Mouse (Mus musculus) layer of hippocampus, postnatal 14 days (tissue): ENCODE data around the gene Trir. TPM values are rescaled to one million over a fixed set of nuclear protein-coding genes. Genes with fewer than 3 reads are reported as not detected.

ENCODE experiments used
- DNase-seq, 2 experiments: peaks; one replicate each; pipeline ENCODE4 v3.0.0; 2021 to 2022; ENCODE audit warnings: low spot score in 2 of 2, mixed read lengths in 1 of 2
- total RNA-seq, 2 experiments: library from RNA; stranded (reverse); gene quantifications; 2 replicates each; pipeline ENCODE4 v1.2.3; 2021

Trir gene
- total RNA-seq, 2 experiments from 2014 or later: 136 to 150 TPM

DNA sequence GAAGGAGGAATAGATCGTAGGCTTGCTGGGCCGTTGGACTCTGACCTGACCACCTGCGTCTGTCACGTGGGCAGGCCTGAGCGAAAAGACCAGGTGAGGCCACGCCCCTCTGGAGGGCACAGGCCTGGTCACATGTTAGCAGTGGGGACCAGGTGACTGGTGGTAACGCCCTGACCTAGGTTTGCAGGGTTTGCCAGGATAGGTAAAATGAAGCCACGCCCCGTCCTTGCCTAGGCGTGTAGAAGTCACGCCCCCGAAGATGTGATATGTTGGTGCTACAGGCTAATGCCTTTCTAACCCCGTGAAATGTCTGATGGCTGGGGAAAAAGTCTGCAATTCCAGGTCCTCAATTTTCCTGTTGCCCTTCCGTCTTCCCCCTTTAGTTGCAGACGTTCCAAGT, 35.8 kb upstream of the Trir start:
- DNase-seq: no peak

DNA sequence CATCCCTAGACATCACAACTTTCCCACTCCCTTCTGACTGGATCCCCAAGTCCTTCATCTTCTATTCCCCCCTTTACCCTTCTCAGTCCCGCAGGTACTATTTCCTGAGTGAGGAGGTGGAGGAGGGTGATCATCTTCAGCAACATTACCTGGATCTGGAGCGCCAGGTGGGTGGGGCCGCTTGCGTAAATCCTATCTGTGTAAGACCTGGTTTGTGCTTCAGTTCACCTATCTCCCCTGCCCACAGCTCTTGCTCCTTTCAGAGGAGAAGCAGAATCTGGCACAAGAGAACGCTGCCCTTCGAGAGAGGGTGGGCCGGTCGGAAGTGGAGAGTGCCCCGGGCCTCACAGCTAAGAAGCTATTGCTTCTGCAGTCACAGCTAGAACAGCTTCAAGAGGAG, 32.2 kb upstream of the Trir start:
- no peak for DNase-seq

DNA sequence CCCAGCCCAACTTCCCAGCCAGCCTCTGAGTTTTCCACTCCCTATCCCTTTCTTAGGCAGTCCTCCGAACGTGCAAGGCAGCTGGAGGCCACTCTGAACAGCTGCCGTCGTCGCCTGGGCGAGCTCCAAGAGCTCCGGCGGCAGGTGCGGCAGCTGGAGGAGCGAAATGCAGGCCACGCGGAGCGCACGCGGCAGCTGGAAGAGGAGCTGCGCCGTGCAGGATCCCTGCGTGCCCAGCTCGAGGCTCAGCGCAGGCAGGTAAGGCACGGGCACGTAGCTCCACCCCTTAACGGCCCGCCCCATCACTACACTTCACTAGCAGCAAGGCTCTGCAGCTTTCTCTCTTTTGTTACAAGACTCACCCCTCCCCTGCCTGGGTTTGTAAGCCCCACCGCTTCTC, 30.9 kb upstream of the Trir start:
- DNase-seq: no peak

DNA sequence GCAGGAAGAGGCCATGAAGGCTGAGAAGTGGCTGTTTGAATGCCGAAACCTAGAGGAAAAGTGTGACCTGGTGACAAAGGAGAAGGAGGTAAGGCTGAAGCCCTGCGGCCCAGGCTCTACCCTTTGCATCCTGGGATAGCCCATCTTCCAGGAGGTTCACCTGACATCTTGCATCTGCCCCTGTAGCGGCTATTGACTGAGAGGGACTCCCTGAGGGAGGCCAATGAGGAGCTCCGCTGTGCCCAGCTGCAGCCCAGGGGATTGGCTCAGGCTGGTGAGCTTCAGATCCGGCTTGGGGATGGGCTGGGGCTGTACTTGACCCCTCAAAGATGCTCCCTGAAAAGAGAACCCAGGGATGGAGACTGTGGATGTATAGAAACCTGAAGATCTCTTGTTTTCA, 29.6 kb upstream of the Trir start:
- no peak for DNase-seq

DNA sequence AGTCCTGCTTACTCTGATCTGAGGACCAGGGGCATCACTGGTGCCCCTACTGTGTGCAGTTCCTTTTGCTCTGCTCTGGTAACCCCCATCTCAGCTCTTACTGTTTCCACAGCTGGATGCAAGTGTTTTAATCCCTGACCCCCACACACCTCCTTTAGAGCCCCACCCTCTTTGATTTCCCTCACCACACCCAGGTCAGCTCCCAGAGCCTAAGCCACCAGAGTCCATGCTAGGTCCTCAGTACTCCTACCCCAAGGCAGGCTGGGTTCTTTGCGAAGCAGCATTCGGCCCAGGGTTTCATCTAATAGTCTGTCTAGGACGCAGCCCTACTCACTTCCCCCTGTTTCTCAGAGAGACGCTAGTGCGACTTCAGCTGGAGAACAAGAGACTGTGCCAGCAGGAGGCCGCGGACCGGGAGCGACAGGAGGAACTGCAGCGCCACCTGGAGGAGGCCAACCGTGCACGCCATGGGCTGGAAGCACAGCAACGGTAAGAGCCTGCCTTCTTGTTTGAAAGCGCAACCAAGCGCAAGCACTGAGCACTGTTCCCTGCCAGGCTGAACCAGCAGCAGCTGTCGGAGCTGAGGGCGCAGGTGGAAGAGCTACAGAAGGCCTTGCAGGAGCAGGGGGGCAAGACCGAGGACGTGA, 28.9 kb upstream of the Trir start:
- DNase-seq: peak; percentile 88 to 90

DNA sequence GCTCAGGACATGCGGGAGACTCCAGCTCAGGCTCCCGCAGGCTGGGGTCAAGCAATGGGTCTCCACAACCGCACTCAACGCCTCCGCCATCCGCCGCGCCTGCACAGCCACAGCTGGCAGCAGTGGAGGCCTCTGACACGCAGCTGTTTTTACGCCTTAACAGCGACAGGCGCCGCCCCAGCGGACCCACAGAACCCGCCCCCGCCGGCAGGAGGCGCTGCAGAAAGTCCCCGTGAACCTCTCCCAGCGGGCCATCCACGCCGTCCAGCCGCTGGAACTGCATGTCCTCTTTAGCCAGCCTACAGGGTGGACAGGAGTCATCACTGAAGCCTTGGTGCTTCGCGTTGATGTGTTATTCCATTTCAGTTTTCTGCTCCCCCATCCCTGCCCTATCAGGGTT, 18.9 kb upstream of the Trir start:
- DNase-seq: no peak

DNA sequence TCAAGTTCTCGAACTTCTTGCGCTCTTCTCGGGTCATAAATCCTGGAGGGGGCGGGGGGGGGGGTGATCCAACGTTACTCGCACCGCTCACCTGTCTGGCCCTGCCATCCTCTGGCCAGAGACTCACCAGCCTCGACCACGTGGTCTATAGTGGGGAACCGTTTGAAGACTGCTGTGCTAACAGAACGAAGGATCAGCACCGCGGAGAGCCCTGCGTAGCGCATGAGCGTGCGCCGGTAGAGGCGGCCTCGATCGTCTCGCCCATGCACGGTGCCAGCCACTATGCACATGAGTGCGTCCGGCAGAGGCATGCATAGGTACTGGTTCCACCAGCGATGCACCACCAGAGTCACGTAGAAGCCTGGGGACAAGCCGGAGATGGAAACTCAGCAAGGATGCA, 15.4 kb upstream of the Trir start:
- DNase-seq: no peak

DNA sequence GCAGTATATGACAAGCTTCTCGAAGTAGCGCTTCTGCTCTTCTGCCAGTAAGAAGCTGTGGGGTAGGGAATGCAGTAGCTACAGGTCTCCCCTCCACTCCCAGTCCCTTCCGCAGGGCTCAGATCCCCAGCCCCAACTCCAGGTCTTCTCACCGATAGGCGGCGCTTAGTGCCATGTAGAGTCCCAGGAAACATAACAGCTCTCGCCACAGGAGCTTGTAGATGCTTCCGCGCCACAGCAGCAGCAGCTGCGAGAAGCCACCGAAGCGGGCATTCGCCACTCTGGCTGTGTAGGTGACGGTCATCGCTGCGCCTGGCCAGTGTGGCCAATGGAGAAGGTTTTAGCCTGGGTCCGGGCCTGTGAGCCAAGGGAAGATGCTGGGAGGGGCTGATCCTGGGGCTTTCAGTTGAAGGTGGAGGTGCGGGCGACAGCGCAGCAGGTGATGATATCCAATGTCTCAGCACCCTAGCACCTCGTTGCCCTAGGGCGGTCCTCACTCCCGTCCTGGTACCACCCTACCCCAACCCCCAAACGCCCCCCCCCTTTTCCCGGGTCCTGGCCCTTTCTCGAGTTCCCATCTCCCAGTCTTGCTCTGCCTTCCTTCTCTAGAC, 13.3 kb upstream of the Trir start:
- peak; percentile 52 to 54 for DNase-seq

DNA sequence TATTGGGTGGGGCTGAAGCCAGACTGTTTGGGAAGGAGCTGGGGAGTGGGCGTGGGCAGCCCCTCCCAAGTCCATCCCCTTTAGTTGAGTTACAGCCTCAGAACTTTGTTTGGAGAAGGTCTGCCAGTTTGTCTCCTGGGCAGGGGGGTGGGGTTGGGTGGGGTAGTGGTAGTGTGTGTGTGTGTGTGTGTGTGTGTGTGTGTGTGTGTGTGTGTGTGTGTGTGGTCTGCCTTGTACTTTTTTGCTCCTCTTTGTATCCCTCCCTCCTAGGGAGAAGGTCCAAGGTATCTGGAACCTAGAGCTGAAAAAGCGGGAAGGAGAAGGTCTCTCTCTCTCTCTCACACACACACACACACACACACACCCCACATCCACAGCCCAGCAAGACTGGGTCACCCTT, 12.2 kb upstream of the Trir start, which contains the start of gene Best2:
Gene Best2 (minus strand): TSS at position 101 of the 400 bp plus-strand sequence.
- no peak for DNase-seq

DNA sequence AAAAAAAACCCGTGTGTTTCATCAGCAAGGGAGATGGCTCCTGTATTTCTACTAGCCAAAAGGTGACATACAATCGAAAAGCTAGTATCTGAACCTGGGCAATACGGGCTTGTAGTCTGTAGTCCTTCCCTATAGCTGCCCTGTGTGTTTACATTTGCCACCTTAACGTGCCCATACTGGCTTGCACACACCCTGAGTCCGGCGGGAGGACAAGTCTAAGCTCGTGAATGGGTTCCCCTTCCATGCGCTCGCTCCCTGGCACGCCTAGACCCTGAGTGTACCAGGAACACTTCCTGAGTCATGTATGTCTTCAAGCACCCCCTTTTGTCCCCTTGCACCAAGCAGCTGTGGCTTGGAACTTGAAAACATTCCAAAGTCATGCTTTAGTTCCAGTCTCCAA, 9.9 kb upstream of the Trir start:
- DNase-seq: no peak

DNA sequence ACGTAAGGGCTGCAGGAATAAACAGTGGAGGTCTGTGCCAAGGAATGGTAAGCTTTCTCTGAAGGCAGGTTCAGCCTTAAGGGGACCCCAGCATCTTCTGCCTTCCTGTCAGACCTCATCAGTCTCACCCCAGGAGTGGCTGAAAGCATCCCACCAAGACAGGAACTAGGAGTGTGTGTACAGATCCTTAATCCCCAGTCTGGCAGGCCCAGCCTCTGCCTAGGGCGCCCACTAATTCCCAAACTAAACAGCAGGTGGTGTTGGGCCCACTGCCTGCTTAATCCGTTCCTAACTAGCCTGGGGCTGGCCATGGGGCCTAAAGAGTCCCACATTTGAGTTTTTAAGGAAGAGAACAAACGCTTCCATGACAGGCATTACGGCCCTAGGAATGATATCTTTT, 9.4 kb upstream of the Trir start:
- DNase-seq: no peak

DNA sequence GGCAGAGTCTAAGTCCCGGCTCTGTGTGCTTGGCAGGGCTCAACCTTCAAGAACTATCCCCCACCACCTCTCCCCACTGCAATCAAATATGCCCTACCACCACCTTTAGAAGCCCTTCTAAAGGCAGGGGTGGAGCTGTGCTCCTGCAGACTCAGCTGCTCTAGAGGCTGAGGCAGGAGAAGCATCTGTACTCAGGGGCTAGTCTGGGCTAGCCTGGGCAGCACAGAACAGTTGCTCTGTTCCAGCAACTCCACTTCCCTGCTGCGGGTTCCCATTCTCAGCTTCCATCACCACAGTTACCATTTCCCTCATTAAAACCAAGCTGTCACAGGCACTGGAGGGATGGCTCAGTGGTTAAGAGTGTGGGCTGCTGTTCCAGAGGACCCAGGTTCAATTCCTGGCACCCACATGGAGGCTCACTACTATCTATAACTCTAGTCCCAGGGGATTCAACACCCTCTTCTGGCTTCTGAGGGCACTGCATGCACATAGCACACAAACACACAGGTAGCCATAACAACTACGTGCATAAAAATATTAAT, 5.0 kb upstream of the Trir start:
- no peak for DNase-seq

DNA sequence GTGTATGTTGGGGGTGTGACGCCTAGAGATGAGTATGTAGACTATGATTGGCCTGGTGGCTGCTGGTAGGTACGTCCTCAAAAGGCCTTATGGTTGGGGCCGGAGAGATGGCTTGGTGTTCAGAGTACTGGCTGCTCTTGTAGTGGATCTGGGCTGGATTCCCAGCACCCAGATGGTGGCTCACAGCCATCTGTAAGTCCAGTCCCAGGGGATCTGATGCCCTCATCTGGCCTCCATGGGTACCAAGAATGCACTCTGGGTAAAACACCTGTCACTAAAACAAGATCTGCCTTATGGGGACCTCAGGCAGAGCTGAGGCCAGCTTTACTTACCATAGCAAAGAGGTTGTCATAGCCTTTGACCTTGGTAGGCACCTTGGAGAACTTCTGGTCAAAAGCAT, 2.8 kb upstream of the Trir start:
- DNase-seq: no peak

DNA sequence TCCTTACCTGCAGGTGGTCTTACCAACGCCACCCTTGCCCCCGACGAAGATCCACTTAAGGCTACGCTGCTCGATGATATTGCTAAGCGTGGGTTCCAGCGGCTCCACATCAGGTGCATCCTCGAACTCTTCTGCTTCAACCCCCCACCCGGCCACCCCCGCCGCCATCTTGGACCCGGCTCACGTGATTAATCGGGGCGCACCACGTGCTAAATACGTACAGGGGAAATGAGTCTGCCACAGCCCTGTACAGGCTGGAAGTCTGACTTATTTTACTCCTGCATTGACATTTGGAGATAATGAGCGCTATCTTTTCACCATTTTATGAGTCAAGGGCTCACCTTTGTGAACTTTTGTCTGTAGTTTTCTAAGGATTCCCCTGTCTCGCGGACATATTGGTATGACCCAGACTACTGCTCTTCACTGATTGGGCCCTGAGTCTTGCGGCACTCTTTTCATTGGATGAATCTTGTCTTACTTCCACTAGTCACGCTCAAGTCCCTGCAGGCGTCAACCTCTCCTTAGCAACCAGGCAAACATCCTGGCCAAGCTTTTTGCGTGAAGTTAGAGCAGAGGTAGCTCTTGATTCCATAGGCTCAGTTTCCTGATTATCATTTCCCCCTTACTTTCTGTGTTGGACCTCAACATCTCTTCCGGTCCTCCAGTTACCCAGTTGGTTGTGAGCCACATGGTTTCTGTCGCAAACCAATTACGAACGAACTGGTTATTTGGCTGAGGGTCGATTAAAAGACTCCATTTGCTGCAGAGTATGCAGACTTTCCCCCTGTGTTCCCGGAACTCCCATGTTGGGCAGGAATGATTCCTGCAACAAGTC, 1.3 kb upstream of the Trir start, which contains the start of gene Asna1:
Gene Asna1 (minus strand): TSS at position 184 of the 835 bp plus-strand sequence.
- DNase-seq: peak; percentile 87 to 93

DNA sequence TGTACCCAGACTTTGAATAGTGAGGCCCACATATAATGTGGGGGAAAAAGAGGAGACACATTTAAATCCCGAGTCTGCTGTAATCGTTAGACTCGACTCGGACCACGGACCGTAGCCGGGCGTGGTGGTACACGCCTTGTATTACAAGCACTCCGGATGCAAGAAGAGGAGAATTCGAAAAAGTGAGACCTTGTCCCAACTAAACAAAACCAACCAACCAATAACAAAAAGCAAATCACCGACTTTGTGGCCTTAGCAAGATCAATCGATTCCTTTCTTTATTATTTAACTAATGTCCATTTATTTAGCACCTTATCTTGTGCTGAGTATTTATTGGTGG, 863 bp downstream of the Trir start:
- DNase-seq: no peak

DNA sequence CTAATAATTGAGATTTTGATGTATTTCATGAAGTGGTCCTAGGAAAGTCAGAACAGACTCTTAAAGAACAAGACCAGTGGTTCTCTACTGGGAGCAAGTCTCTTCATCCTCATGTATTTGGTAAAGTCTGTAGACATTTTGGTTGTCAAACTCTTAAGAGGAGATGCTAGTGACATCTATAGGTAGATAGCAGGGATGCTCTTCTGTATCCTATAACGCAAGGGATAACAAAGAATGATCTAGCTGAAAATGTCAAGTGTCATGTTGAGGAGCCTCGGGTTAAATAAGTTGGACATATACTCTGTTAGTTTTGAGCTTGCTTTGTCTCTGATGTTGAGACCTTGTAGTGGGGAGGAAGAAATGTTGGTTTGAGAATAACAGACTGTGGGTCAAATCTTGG, 1.3 kb downstream of the Trir start:
- DNase-seq: no peak

DNA sequence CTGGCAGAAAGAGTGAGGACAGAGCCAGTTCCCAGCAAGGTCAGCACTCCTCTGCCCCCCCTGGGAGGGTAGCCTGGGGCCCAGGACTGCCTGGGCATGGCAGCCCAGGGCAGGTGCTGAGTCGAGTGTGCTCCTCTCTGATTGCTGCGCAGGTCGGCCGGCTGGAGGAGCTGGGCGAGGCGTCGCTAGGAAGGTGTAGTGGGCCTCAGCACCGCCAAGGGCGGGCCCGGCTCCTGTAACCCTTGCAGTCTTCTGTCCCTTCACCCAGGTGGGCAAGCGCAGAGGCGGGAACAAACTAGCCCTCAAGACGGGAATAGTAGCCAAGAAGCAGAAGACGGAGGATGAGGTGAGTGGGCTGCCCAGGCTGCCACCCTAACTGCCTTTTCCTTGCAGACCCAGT, 2.6 kb downstream of the Trir start:
- no peak for DNase-seq

DNA sequence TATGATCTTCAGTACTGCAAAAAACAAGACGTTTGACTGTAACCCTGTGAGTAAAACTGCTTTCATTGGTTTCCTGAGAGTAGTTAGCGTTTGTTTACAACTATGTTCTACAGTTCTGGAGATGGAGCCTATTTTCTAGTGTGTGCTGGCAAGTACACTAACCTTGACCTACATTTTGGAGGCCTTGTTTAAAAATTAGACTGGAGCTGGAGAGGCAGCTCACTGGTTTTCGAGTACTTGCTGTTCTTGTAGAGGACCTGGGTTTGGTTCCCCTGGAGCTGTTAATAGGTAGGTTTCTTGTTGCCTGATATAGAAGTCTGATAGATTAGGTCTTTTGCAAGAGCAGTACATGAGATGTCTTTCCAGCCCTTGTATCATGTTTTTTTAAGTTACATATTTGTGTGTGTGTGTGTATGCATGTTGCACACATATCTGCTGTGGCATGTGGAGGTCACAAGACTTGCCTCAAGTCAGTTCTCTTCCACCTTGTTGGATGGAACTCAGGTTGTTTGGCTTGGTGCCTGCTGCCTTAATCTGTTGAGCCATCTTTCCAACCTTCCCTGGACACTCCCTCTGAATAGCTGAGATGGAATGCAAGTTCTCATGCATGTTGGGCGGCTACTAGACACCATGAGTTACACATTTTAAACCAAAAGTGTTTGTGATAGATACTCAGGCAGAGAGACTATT, 6.1 kb downstream of the Trir start:
- no peak for DNase-seq

DNA sequence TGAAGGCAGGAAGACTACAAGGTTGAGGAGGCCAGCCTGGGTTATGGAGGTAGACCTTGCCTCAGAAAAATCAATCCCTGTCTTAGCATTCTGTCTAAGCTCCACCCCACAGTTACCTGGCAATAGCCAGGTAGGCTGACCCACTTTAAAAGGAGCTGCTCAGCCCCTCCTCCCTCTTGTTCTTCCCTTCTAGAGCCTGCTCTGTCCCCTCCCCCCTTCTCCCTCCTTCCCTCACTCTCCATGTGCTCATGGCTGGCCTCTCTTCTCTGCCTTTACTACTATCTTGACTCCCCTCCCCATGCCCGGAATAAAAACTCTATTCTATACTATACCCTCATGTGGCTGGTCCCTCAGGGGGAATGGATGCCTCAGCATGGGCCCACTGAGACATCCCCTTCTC, 7.2 kb downstream of the Trir start:
- DNase-seq: no peak

DNA sequence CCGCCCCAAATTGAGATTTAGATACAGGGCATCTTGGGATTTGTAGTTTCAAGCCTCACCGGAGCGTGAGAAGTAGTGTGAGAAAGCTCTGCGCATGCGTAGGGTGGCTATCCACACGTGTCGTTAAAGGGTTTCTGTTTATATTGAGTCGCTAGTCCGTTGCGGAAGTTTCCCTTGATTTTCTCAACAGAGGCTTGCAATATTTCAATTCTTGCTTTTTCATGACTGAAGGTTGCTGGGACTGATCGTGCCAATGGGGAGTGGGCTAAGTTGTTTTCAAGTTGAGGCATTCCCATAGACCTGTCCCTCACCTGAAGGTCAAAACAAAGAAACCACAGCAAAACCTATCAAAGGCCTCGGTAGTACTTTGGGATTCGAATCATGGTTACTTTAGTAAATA, 8.1 kb downstream of the Trir start:
- DNase-seq: peak; percentile 43 to 81

DNA sequence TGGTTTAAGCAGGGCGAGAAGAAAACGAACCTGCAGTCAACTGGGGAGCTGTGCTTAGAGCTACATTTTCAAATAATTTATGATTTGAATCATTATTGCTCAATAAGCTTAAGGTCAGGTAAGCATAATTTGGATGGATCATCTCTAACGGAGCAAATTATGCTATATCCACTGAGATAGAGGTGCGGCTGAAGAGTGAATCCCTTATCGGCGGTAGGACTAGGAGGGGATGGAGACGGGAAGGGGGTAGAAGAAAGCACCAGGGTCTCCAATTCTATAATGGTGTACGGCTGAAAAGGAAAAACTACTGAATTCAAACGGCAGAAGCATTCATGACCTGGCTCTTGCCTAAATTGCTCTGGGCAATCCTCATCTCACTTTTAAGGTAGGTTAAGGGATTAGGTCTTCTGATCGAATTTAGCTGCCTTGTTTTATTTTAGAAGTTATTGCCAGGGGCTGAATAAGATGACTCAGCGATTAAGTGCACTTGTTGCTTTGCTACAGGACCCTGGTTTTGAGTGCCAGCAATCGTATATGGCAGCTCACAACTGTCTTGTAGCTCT, 8.6 kb downstream of the Trir start:
- no peak for DNase-seq
